Mouse (Mus musculus): ENCODE results near the gene Rora. TPM values are rescaled to one million over a fixed set of nuclear protein-coding genes. Genes with fewer than 3 reads are reported as not detected.

Gene Rora
- polyA plus RNA-seq, 1 experiment: 10.7 TPM

GRCm38 (mm10) chr9:69294856-69295255 is 641.3 kb downstream of the Rora start:
- Histone ChIP-seq H3K4me1 (ENCODE audit: control insufficient read depth, insufficient read depth, insufficient read length, low read length) (peaks cover 6% of the 10 kb centered on the region; the same call in 1 of the 2 replicates), H3K4me3 (ENCODE audit: insufficient read depth, low read depth, low read length) (no peak overlapping the region), H3K27ac (replicated peaks; ENCODE audit: low read depth, low read length) (no peak overlapping the region)

DNA sequence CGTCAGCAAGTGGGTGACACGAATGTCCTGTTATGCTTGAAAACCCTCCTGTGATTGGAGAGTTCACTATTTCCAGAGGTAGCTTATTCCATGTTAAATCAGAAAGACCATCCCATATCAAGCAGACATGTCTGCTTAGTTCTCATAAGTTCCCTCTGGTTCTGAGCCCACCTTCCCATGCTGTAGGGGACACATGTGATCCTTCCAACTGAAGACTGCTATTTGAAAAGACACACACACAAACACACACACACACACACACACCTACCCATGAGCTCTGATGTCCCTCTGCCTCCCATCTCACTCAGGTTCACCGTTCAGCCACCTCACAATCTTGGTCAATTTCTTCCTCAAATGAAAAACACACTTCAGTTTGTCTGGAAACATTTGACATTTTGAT is 642.2 kb downstream of the Rora start:
- Histone ChIP-seq H3K4me3 (ENCODE audit: insufficient read depth, low read depth, low read length) (no peak overlapping the region), H3K4me1 (ENCODE audit: control insufficient read depth, insufficient read depth, insufficient read length, low read length) (peaks cover 6% of the 10 kb centered on the region; the same call in 1 of the 2 replicates), H3K27ac (replicated peaks; ENCODE audit: low read depth, low read length) (no peak overlapping the region)

DNA sequence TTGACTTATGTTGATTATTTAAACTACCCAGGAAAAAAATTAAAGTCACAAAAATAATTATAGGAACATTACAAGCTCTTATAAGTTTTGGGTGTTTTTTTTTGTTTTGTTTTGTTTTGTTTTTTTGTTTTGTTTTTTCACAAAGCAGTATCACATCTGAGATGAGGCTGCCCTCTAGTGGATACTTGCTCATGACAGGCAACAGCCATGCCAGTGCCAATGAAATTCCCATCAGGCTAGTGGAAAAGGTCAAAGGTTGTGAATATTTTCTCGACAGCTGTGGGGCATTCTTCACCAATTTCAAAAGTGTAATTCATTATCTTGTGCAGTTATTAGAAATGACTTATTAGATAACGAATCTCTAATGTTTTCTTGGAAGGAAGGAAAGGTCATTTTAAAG is 642.8 kb downstream of the Rora start:
- Histone ChIP-seq H3K4me3 (ENCODE audit: insufficient read depth, low read depth, low read length) (no peak overlapping the region), H3K4me1 (ENCODE audit: control insufficient read depth, insufficient read depth, insufficient read length, low read length) (peaks cover 10% of the 10 kb centered on the region; the same call in 1 of the 2 replicates), H3K27ac (replicated peaks; ENCODE audit: low read depth, low read length) (no peak overlapping the region)

- H3K27ac ChIP-seq (replicated peaks; ENCODE audit: low read depth, low read length): no peak overlapping the region
- peaks cover 10% of the 10 kb centered on the region; the same call in 1 of the 2 replicates for H3K4me1 ChIP-seq (ENCODE audit: control insufficient read depth, insufficient read depth, insufficient read length, low read length)
- H3K4me3 ChIP-seq (ENCODE audit: insufficient read depth, low read depth, low read length): no peak overlapping the region
Measured at GRCm38 (mm10) chr9:69297766-69298375, 644.3 kb downstream of the Rora start.

DNA sequence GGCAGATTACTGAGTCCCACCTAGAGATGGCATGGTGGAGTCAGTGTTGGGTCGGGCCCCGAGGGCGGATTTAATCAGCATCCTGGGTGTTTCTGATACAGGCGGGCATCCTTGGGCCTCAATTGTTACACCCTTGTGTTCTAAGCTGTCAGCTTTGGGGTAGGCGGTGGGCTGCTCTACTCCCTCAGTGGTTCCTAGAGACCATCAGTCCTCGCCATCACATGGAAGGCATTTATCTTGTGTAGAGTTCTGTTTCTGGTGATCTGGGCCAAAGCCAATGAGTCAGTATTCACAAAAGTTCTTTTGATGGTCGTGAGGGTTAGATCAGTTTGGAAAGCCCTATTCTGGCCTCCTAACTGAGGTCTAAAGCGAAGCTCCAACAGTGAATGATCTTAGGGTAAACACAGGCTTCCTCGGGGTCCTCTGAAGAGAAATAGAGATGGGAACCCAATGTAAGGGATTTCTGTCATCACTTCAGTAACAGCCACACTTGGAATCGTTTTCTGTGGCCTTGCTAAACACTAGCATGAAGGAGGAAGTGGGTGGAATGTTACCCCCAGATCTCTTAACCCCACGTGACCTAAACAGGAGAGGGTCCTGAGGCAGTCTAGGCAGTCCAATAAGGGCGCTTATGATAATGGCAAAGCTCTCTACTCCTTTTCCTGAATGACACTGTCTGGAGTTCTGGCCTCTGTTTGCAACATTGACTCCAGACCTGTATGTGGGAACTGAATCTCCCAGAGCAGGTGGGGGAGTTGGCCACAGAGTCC is 645.2 kb downstream of the Rora start:
- Histone ChIP-seq H3K4me1 (ENCODE audit: control insufficient read depth, insufficient read depth, insufficient read length, low read length) (peaks cover 10% of the 10 kb centered on the region; the same call in 1 of the 2 replicates), H3K27ac (replicated peaks; ENCODE audit: low read depth, low read length) (no peak overlapping the region), H3K4me3 (ENCODE audit: insufficient read depth, low read depth, low read length) (no peak overlapping the region)

GRCm38 (mm10) chr9:69299484-69299883 is 645.9 kb downstream of the Rora start:
- Histone ChIP-seq H3K27ac (replicated peaks; ENCODE audit: low read depth, low read length) (no peak overlapping the region), H3K4me3 (ENCODE audit: insufficient read depth, low read depth, low read length) (no peak overlapping the region), H3K4me1 (ENCODE audit: control insufficient read depth, insufficient read depth, insufficient read length, low read length) (peaks cover 13% of the 10 kb centered on the region; the same call in 1 of the 2 replicates)

DNA sequence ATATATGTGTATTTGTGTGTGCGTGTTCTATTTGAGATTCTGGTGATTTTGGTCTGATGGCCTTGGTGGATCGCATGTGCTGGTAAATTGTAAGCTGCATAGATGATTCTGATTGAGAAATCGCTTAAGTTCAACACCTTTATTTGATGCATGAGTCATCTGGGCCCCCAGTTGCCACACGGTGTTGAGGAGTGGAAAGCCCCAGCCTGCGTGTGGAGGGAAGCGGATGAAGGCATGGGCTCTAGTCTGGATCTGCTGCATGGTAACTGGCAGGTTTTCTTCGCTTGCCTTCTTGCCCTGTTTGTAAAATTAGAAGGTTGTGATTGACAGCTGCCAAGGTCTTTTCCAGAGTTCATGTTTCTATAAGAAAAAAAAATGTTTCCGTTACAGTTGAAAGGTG is 646.7 kb downstream of the Rora start:
- no peak overlapping the region for H3K4me3 ChIP-seq (ENCODE audit: insufficient read depth, low read depth, low read length)
- no peak overlapping the region for H3K27ac ChIP-seq (replicated peaks; ENCODE audit: low read depth, low read length)
- peaks cover 14% of the 10 kb centered on the region; the same call in 1 of the 2 replicates for H3K4me1 ChIP-seq (ENCODE audit: control insufficient read depth, insufficient read depth, insufficient read length, low read length)

DNA sequence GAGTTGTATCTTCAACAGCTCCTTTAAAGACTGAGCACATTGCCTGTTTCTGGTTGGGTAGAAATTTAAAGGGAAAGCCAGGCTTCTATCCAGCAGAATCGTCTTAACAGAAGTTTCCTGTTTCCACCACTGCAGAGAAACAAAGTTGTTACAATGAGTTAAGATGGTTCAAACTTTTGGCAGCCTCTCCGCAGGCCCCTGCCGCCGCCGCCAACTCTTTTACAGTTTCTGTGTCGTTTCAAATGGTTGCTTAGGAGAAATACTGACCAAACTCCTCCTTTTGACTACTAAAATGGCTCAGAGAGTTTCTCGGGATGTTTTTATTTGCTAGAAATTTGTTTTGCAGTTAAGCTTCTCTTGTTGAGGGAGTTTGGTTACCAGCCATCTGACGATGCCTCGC is 647.9 kb downstream of the Rora start:
- Histone ChIP-seq H3K4me1 (ENCODE audit: control insufficient read depth, insufficient read depth, insufficient read length, low read length) (peaks cover 16% of the 10 kb centered on the region), H3K4me3 (ENCODE audit: insufficient read depth, low read depth, low read length) (peak overlapping the region; percentile 17; the same call in 1 of the 2 replicates), H3K27ac (replicated peaks; ENCODE audit: low read depth, low read length) (peak overlapping the region; percentile 55)

GRCm38 (mm10) chr9:69301955-69302354 is 648.4 kb downstream of the Rora start:
- H3K4me1 ChIP-seq (ENCODE audit: control insufficient read depth, insufficient read depth, insufficient read length, low read length): peaks cover 21% of the 10 kb centered on the region
- peak overlapping the region; percentile 17; the same call in 1 of the 2 replicates for H3K4me3 ChIP-seq (ENCODE audit: insufficient read depth, low read depth, low read length)
- H3K27ac ChIP-seq (replicated peaks; ENCODE audit: low read depth, low read length): peak overlapping the region; percentile 27; the same call in 1 of the 2 replicates

DNA sequence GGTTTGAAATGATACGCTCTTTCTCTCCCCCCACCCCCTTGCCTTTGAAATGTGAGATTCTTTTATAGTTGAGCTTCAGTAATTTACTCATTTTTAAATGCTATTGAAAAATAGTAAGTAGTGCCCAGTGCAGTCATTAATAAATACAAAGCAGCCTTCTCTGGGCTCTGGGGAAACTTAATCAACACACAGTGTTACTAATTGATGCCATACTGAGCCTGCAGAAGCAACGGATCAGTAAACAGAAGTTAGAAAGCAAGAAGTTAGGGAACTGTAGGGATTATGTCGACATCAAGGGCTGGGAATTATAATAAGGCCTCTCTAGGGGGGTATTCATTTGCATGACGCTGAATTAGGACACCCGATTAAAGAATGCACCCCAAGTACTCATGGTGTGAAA is 649.3 kb downstream of the Rora start:
- H3K4me3 ChIP-seq (ENCODE audit: insufficient read depth, low read depth, low read length): no peak overlapping the region
- H3K27ac ChIP-seq (replicated peaks; ENCODE audit: low read depth, low read length): no peak overlapping the region
- H3K4me1 ChIP-seq (ENCODE audit: control insufficient read depth, insufficient read depth, insufficient read length, low read length): peaks cover 24% of the 10 kb centered on the region

- Histone ChIP-seq H3K4me1 (ENCODE audit: control insufficient read depth, insufficient read depth, insufficient read length, low read length) (peaks cover 26% of the 10 kb centered on the region), H3K4me3 (ENCODE audit: insufficient read depth, low read depth, low read length) (no peak overlapping the region), H3K27ac (replicated peaks; ENCODE audit: low read depth, low read length) (no peak overlapping the region)
Measured at GRCm38 (mm10) chr9:69303346-69303944, 649.9 kb downstream of the Rora start.

- Histone ChIP-seq H3K4me1 (ENCODE audit: control insufficient read depth, insufficient read depth, insufficient read length, low read length) (peaks cover 24% of the 10 kb centered on the region), H3K4me3 (ENCODE audit: insufficient read depth, low read depth, low read length) (no peak overlapping the region), H3K27ac (replicated peaks; ENCODE audit: low read depth, low read length) (no peak overlapping the region)
Measured at GRCm38 (mm10) chr9:69303962-69304361, 650.4 kb downstream of the Rora start.

DNA sequence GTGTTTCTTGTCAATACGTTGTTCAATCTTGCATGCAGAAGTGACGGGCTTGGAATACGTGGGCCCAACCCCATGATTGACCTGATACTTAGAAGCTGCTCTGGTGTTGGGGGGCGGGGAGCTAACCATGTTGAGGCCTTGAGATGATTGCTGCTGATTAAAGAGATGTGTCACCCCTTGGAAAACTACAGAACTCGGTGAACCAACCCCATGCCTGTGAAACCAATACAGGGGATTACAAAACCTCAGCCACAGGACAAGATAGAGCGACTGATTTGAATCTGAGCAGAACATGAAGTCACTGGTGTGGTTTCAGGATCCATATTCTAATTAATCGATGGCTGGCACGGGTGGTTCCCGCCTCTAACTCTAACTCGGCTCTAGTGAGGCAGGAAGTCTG is 650.9 kb downstream of the Rora start:
- Histone ChIP-seq H3K4me3 (ENCODE audit: insufficient read depth, low read depth, low read length) (no peak overlapping the region), H3K4me1 (ENCODE audit: control insufficient read depth, insufficient read depth, insufficient read length, low read length) (peaks cover 20% of the 10 kb centered on the region), H3K27ac (replicated peaks; ENCODE audit: low read depth, low read length) (no peak overlapping the region)

DNA sequence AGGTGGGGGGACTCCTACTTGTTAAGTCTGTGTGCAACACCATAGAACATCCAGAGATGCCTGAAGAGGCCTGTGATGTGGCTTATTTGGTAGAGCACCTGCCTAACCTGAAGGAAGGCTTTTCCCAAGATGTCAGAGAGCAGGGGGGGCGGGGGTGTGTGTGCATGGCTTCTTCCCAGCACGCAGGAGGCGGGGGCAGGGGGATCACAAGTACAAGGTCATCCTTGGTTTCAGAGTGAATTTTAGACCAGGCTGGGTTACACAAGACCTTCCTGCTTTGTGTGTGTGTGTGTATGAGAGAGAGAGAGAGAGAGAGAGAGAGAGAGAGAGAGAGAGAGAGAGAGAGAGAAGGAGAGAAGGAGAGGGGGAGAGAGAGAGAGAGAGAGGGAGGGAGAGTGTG is 651.4 kb downstream of the Rora start:
- peaks cover 20% of the 10 kb centered on the region for H3K4me1 ChIP-seq (ENCODE audit: control insufficient read depth, insufficient read depth, insufficient read length, low read length)
- H3K27ac ChIP-seq (replicated peaks; ENCODE audit: low read depth, low read length): no peak overlapping the region

GRCm38 (mm10) chr9:69306734-69307528 is 653.3 kb downstream of the Rora start:
- Histone ChIP-seq H3K4me1 (ENCODE audit: control insufficient read depth, insufficient read depth, insufficient read length, low read length) (peaks cover 17% of the 10 kb centered on the region), H3K4me3 (ENCODE audit: insufficient read depth, low read depth, low read length) (no peak overlapping the region), H3K27ac (replicated peaks; ENCODE audit: low read depth, low read length) (no peak overlapping the region)

More for the DNA sequence above, 651.4 kb downstream of the Rora start:
- H3K4me3 ChIP-seq (ENCODE audit: insufficient read depth, low read depth, low read length): no peak overlapping the region
